Mouse (Mus musculus): ENCODE data around the gene Tectb. TPM values are rescaled to one million over a fixed set of nuclear protein-coding genes. Genes with fewer than 3 reads are reported as not detected.
"Not testable (repeated sequence)": the region's sequence is repeated elsewhere in the genome, so short reads cannot be mapped to it uniquely, and the experiment has no call there.

The Tectb gene
- total and polyA plus RNA-seq, 3 experiments, result not detected

GRCm38 (mm10) chr19:55148109-55148508 is 32.4 kb upstream of the Tectb start:
- no peaks in the 10 kb centered on the region for H3K4me1 ChIP-seq (ENCODE audit: control insufficient read depth in 1 of 2, insufficient read depth in 2 of 2, low read length in 2 of 2)
- H3K9me3 ChIP-seq (replicated peaks; ENCODE audit: insufficient read depth, low read length), result no peaks in the 10 kb centered on the region
- DNase-seq (ENCODE audit: low read depth, low spot score), result no peak
- no peak overlapping the region for H3K4me3 ChIP-seq (ENCODE audit: control insufficient read depth in 1 of 2, insufficient read depth in 1 of 2, low read depth in 2 of 2, low read length in 2 of 2)
- H3K36me3 ChIP-seq (ENCODE audit: control insufficient read depth in 1 of 2, insufficient read depth in 2 of 2, low read length in 2 of 2), result no peaks in the 10 kb centered on the region
- no peak overlapping the region for H3K27ac ChIP-seq (ENCODE audit: control insufficient read depth, low read depth, low read length)
- H3K79me2 ChIP-seq (ENCODE audit: control insufficient read depth, insufficient read depth, low read length, poor library complexity), result no peaks in the 10 kb centered on the region
- H3K27me3 ChIP-seq (ENCODE audit: control insufficient read depth in 1 of 2, insufficient read depth in 2 of 2, low read length in 2 of 2), result peaks cover under 1 to 7% of the 10 kb centered on the region in 2 experiments
- H3K9ac ChIP-seq (ENCODE audit: control insufficient read depth, low read depth, low read length, poor library complexity, severe bottlenecking), result no peak overlapping the region
- TF ChIP-seq GATA1 (IDR thresholded peaks at IDR 0.05; ENCODE audit: low read depth, low read length), result 0 out of 2 replicates have a peak, but pooled peaks have one; percentile 6
- no peak for TF ChIP-seq POLR2AphosphoS2 (IDR thresholded peaks at IDR 0.05; ENCODE audit: low read length)

GRCm38 (mm10) chr19:55149646-55150045 is 30.9 kb upstream of the Tectb start:
- no peak for TF ChIP-seq MEF2A (IDR thresholded peaks at IDR 0.05; ENCODE audit: extremely low read depth, insufficient replicate concordance, low read depth, low read length, poor library complexity, severe bottlenecking)
- no peak for TF ChIP-seq NRF1 (IDR thresholded peaks at IDR 0.05; ENCODE audit: insufficient read depth, low read depth, low read length, poor library complexity, severe bottlenecking)
- TF ChIP-seq POLR2A (IDR thresholded peaks at IDR 0.05; ENCODE audit: control insufficient read depth in 1 of 2, insufficient read depth in 1 of 2, low read depth in 1 of 2, low read length in 2 of 2, poor library complexity in 1 of 2), result no peak
- no peak for TF ChIP-seq TBP (IDR thresholded peaks at IDR 0.05; ENCODE audit: low read depth, low read length)
- TF ChIP-seq ZNF384 (IDR thresholded peaks at IDR 0.05; ENCODE audit: low read depth, low read length), result no peak
- no peak for TF ChIP-seq GABPA (IDR thresholded peaks at IDR 0.05; ENCODE audit: low read depth, low read length)
- no peak for TF ChIP-seq MYB (IDR thresholded peaks at IDR 0.05; ENCODE audit: low read depth, low read length)
- no peak for DNase-seq (ENCODE audit: low read depth, low spot score)
- Histone ChIP-seq H3K4me1 (ENCODE audit: control insufficient read depth in 1 of 2, insufficient read depth in 2 of 2, low read length in 2 of 2) (no peaks in the 10 kb centered on the region), H3K9ac (ENCODE audit: control insufficient read depth, low read depth, low read length, poor library complexity, severe bottlenecking) (no peak overlapping the region), H3K27ac (ENCODE audit: control insufficient read depth, low read depth, low read length) (no peak overlapping the region), H3K36me3 (ENCODE audit: control insufficient read depth in 1 of 2, insufficient read depth in 2 of 2, low read length in 2 of 2) (no peaks in the 10 kb centered on the region), H3K27me3 (ENCODE audit: control insufficient read depth in 1 of 2, insufficient read depth in 2 of 2, low read length in 2 of 2) (peaks cover 4 to 7% of the 10 kb centered on the region in 2 experiments), H3K79me2 (ENCODE audit: control insufficient read depth, insufficient read depth, low read length, poor library complexity) (no peaks in the 10 kb centered on the region), H3K9me3 (replicated peaks; ENCODE audit: insufficient read depth, low read length) (no peaks in the 10 kb centered on the region), H3K4me3 (ENCODE audit: control insufficient read depth in 1 of 2, insufficient read depth in 1 of 2, low read depth in 2 of 2, low read length in 2 of 2) (no peak overlapping the region)

GRCm38 (mm10) chr19:55152274-55152673 is 28.3 kb upstream of the Tectb start:
- H3K27ac ChIP-seq (ENCODE audit: control insufficient read depth, low read depth, low read length); H3K9me3 ChIP-seq (replicated peaks; ENCODE audit: insufficient read depth, low read length): not testable (repeated sequence)

GRCm38 (mm10) chr19:55152983-55153382 is 27.6 kb upstream of the Tectb start:
- no peaks in the 10 kb centered on the region for H3K9me3 ChIP-seq (replicated peaks; ENCODE audit: insufficient read depth, low read length)
- TF ChIP-seq ZMIZ1 (IDR thresholded peaks at IDR 0.05; ENCODE audit: low read depth, low read length) (no peak), ZNF384 (IDR thresholded peaks at IDR 0.05; ENCODE audit: low read depth, low read length) (no peak), E2F4 (IDR thresholded peaks at IDR 0.05; ENCODE audit: borderline replicate concordance, low read depth, low read length) (no peak), MAX (IDR thresholded peaks at IDR 0.05; ENCODE audit: low read length) (no peak), SIN3A (IDR thresholded peaks at IDR 0.05; ENCODE audit: low read length) (no peak), ZC3H11A (IDR thresholded peaks at IDR 0.05; ENCODE audit: low read depth, low read length) (no peak), ELF1 (IDR thresholded peaks at IDR 0.05; ENCODE audit: low read depth, low read length) (no peak)

More at GRCm38 (mm10) chr19:55152274-55152673, 28.3 kb upstream of the Tectb start:
- H3K79me2 ChIP-seq (ENCODE audit: control insufficient read depth, insufficient read depth, low read length, poor library complexity); H3K4me1 ChIP-seq (ENCODE audit: control insufficient read depth in 1 of 2, insufficient read depth in 2 of 2, low read length in 2 of 2); H3K36me3 ChIP-seq (ENCODE audit: control insufficient read depth in 1 of 2, insufficient read depth in 2 of 2, low read length in 2 of 2); H3K9ac ChIP-seq (ENCODE audit: control insufficient read depth, low read depth, low read length, poor library complexity, severe bottlenecking); H3K27me3 ChIP-seq (ENCODE audit: control insufficient read depth in 1 of 2, insufficient read depth in 2 of 2, low read length in 2 of 2); DNase-seq (ENCODE audit: low read depth, low spot score); H3K4me3 ChIP-seq (ENCODE audit: control insufficient read depth in 1 of 2, insufficient read depth in 1 of 2, low read depth in 2 of 2, low read length in 2 of 2): not testable (repeated sequence)

More at GRCm38 (mm10) chr19:55152983-55153382, 27.6 kb upstream of the Tectb start:
- Histone ChIP-seq H3K4me3 (ENCODE audit: control insufficient read depth in 1 of 2, insufficient read depth in 1 of 2, low read depth in 2 of 2, low read length in 2 of 2) (no peak overlapping the region), H3K4me1 (ENCODE audit: control insufficient read depth in 1 of 2, insufficient read depth in 2 of 2, low read length in 2 of 2) (no peaks in the 10 kb centered on the region), H3K79me2 (ENCODE audit: control insufficient read depth, insufficient read depth, low read length, poor library complexity) (no peaks in the 10 kb centered on the region), H3K36me3 (ENCODE audit: control insufficient read depth in 1 of 2, insufficient read depth in 2 of 2, low read length in 2 of 2) (no peaks in the 10 kb centered on the region), H3K27ac (ENCODE audit: control insufficient read depth, low read depth, low read length) (no peak overlapping the region), H3K9ac (ENCODE audit: control insufficient read depth, low read depth, low read length, poor library complexity, severe bottlenecking) (no peak overlapping the region), H3K27me3 (ENCODE audit: control insufficient read depth in 1 of 2, insufficient read depth in 2 of 2, low read length in 2 of 2) (peaks cover 4 to 8% of the 10 kb centered on the region in 2 experiments)
- no peak for DNase-seq (ENCODE audit: low read depth, low spot score)

Measured in MEL (cell line).